Mouse (Mus musculus) embryonic fibroblast, embryonic 13.5 days (primary cell): Measurements from ENCODE around the gene Mapk9.

ENCODE experiments used
- CTCF ChIP-seq: IDR thresholded peaks from 2 replicates; pipeline ENCODE4 v1.5.1; 2011; ENCODE audit warnings: mild to moderate bottlenecking, control low read depth, low read length, moderate library complexity, borderline replicate concordance; ENCODE audit not compliant: insufficient read depth
- POLR2A ChIP-seq: IDR thresholded peaks from 2 replicates; pipeline ENCODE4 v1.6.1; 2011; ENCODE audit warnings: low read depth, mild to moderate bottlenecking, control low read depth, low read length, moderate library complexity

- no peak for TF ChIP-seq CTCF
- no peak for TF ChIP-seq POLR2A
Measured at GRCm38 (mm10) chr11:49831980-49832379, 14.6 kb upstream of the Mapk9 start.
